Mouse (Mus musculus) T-cell, adult 2 months (primary cell): ENCODE measurements around the gene Marcks.
"Not testable (repeated sequence)": the region's sequence is repeated elsewhere in the genome, so short reads cannot be mapped to it uniquely, and the experiment has no call there.

ENCODE experiments used
- DNase-seq: peaks from one replicate; pipeline ENCODE4 v3.0.0; 2022; ENCODE audit warnings: low spot score

Marcks gene

DNA sequence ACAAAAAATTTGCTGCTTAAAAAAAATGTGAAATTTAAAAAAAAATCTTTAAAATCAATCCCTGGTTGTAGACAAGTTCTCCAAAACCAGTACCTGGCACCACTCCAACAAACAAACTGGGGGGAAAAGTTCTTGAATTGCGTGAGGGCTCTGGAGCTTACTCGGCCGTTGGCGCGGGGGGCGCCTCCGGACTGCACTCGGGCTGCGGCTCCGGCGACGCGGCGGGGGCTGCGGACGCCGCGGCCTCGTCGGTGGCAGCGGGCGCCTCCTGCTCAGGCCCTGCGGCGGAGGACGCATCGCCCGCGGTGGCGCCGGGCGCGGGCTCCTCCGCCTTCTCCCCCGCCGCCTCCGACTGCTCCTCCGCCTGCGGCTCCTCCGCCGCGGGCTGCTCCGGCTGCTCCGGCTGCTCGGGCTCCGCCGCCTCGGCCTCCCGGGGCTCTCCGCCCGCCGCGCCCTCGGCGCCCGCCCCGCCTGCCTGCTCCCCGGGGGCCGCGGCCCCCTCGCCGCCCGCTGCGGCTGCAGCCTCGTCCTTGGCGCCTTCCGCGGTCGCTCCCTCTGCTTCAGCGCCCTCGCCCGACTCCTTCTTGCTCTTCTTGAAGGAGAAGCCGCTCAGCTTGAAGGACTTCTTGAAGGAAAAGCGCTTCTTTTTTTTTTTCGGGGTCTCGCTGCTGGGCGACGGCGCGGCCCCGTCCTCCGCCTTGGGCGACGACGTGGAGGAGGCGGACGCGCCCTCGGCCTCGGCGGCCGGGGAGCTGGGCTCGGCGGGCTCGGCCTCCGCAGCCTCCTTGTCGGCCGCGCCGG, 2.6 kb downstream of the Marcks start:
- peak; percentile 41 for DNase-seq

DNA sequence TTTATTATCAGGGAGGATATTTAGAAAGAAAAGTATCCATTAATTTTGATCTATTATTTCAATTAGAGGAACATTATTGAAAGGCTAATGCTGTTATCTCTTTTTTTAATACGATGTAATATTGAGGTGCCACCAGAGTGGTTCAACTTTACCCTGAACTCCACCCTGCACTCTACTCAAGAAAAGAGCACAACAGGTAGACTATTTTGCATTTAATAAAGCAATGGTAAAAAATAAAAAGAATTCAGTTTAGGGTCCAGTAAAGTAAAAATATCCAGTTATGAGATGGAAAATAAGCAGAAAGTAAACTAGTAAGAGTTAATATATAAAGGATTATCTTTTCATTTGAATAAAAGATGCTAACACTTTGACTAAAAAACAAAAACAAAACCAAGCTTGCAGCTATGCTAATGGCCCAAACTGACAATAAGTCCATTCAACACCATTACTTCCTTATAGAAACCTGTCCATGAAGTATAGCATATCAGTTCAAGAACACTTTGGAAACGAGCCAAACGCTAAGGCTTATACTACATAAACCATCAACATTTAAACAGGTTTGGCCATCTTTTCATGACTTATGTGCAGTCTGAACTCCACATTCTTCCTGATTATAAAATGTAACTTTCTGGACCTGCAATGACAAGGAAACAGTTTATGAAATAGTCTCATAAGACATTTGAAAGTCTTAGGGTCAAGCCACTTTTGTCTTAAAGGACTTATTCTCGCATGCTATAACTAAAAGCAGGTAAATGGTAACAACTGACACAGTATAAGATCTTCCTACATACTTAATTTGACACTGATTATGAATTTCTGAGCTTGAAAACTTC, 4.6 kb downstream of the Marcks start:
- no peak for DNase-seq

DNA sequence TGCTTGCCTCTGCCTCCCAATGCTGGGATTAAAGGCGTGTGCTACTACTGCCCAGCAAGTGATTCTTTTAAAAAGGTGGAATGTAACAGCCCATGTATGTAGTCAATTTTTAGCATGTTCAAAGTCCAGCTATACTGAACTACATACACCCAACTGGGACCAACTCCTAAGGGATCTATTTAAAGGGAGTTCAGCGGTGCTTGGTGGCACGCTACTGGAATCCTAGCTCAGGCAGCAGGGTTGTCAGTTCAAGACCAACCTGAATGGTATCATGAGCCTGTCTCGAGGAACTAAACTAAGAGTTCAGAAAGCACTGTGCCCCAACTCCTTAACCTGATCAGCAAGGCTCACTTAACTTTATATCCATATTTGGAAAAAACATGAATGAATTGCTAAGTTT, 6.0 kb downstream of the Marcks start:
- DNase-seq: no peak

DNA sequence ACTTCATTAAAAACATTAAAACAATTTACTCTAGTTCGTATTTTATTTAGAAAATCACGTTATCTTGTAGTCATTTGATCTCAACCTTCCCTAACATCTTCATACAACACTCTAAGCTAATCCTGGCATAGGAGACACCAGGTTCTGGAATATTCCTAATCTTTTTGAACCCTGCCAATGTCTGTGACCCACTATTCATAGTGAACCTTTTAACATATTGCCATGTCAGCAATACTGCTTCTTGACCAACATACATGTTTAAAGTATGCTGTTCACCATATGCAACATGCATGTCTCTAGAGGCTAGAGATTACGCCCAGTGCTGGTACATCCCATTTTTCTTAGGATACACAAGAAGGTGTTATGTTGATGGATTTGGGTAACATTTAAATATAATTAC, 9.1 kb downstream of the Marcks start:
- no peak for DNase-seq

DNA sequence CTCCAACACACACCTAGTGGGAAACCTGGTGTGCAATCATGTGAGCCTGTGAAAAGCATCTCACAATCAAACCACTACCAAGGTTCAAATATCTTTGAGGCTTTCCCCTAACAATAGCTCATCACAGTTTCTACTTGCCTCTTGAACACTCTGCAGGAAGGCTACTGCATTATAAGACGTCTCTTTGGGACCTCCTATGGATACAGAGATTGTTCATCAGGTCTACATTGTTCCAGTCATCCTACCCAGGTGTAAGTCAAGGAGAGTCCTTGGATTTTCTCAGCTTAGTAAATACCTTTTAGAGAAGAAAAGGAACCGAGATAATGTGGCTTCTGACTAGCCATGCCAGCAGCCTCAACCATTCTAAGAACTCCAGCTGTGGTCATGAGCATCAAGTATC, 23.4 kb downstream of the Marcks start:
- DNase-seq: no peak

DNA sequence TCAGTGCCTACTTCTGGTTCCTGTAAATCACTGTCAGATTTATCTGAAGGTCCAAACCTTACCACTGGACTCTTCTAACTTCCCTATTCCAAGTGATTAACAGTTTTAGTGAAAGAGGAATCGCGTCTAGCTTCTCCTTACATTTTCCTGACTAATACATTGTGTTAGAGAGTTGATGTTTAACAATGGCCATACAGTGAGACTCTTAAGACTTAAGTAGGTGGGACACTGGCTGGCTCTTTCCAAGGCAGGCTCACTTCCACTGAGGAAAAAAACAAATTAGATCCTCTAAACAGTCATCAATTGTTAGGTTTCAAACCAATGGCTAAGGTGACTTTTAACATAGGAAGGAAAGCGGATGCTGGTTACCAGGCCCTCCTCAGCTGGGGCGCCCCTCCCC, 25.9 kb downstream of the Marcks start:
- no peak for DNase-seq

DNA sequence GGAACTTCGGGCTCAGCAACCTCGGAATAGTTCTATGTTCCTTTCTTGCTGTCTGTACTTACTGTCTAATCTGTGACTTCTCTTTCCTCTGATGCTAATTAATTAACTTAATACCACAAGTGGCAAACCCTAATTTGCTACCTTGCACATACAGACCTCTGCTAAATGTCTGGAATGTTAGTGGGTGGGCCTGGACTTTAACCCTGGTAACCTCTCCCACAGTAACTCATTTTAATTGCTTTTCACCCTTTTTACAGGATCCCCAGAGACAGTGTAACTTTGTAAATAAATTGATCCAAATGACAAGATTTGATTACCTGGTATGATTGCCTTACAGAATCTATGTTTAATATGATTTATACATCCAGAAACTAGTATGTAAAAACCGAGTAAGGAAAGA, 26.4 kb downstream of the Marcks start:
- no peak for DNase-seq

DNA sequence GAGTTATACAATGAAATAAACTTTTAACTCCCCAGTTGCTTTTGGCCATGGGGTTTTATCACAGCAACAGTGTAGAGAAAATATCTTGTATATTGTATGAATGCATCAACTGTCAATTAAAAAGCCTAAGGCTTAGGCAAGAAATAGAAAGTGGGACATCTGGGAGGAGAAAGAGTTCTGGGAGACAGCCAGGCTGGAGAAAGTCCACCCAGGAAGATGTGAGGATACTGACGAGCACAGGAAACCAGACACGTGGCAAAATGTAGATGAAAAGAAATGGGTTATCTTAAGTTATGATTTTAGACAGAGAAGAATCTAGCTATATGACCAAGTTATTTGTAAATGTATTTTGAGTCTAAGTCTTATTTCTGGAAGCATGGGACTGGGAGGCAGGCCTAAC, 27.3 kb downstream of the Marcks start:
- no peak for DNase-seq

DNA sequence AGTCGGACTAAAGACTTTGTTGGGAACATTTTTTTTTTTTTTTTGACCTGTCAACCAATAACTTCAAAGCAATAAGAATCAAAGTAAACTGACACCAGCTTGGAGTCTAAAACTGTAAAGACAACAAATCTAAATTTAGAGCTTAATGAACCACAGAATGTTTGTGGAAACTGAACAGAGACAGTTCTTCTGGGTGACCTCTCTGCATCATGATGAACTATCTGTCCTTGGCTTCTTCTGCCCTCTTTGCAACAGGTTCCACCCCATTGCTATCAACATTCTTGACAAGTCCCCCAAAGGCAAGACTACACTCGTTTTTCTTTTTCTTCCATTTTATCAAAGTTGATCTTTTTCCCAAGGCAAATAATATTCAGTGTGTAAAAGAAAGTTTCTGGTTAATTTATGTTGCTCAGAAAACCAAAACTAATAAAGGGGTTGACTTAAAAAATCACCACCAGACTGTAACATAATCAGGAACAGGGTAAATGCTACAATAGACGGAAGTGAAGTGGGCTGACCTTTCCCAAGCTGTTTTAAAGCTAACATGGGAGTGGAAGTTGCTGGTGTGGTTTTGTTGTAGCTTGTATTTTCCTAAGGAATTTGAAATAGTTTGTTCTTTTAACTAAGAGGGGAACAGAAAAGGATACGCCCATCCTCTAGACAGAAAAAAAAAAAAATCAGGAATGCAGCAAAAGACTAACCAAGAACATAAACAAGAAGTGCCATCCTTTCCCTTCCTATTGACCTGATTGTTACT, 31.7 kb downstream of the Marcks start:
- no peak for DNase-seq

DNA sequence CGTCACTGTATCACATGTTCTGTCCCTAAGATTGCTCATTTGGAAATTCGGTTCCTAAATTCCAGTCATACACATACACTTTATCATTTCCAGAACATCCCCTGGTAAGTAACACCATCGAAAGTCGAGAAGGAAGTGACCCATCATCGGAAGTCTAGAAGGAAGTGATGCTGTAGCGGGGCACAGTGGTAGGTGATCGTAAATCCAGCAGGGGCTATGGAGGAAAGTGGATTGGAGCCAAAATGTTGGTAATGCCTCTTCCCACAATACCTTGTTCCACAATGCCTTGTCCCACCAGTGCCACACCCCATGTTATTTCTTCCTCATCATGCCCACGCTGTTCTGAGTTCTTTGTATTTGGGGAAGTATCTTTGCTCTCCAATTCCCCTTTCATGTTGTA, 32.4 kb downstream of the Marcks start:
- no peak for DNase-seq

DNA sequence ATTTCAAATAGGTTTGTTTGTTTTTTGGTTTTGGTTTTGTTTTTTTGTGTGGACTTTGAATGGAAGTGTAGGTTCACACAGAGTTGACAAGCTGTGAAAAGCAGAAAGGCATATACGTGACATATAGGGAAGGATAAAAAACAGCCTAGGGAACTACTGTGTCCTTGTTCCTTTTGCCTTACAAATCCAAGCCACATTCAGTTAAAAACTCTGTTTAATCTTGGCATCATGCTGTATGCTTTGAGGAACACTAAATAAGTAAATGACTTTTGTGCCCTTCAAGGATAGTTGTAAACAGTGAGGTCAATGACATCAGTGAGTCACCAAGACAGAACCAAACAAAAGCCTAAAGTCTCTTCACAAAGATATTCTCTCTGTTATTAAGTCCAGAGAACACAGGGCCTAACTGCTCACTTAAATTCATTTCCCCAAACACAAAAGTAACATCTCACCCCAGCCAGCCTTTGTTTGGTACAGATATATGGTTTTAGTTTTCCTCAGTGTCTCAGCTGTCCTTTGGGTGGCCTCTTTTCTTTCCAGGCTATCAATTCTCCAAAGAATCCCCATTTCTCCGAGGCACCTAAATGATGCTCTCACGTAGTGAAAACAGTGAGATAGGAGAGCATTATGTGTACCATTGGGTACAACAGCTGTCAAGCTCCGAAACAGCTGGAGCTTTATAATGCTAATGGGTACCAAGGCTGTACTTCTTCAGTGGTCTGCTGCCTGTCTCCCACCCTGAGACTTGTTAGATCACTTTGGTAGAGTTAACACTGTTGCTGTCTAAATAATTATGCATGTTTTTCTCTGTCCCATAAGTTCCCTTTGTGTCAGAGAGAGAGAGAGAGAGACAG, 36.3 kb downstream of the Marcks start:
- no peak for DNase-seq

DNA sequence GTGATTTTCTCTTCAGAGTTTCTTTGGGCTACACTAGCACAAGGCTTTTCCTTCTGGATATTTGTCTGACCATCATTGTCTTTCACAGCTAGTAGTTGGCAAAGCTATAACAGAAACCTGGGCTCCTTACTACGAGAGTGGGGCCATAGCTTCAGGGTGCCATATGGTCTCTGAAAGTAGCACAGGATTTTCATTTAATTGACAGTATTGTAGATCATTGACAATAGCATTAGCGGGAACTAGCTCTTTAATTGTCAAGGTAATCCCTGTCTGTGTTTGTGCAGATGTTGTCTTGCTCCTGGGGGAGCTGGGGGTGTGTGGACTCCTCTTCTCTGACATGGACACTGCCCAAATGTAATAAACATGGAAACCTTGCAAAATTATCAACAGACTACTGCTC, 37.0 kb downstream of the Marcks start:
- no peak for DNase-seq

DNA sequence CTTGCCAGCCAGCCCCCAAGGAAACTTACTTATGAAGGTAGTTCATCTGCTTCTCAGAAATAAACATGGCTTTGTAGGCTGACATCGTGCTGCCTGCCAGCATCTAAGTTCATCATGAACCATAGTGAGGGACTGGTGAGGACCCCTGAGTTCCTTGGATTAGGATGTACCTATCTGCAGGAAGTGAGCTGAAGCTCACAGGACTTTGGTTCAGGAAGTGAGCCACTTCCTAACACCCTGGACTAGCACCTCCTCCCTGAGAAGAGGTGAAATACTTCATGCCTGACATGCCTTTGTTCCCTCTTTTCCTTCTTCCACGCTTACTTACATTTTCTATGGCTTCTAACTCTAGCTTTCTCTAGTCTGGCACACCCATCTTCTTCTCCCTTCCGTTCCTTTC, 42.2 kb downstream of the Marcks start:
- no peak for DNase-seq

DNA sequence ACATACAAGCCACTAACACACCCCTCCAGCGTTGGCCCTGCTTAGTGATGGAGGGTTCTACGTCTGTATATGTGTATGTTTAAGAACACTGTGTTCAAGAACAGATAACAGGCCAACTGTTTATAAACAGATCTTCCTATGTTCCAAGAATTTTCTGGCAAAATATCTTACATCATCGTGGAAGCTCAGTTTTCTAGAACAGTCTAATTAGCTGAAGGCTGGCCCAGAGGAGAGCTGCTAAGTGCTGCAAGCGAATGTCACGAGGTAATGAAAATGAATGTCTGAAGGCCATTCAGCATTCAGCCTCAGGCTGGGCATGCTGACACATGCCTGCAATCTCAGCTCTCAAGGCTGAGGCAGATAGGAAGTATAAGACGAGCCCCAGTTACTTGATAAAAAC, 42.9 kb downstream of the Marcks start:
- DNase-seq: no peak

DNA sequence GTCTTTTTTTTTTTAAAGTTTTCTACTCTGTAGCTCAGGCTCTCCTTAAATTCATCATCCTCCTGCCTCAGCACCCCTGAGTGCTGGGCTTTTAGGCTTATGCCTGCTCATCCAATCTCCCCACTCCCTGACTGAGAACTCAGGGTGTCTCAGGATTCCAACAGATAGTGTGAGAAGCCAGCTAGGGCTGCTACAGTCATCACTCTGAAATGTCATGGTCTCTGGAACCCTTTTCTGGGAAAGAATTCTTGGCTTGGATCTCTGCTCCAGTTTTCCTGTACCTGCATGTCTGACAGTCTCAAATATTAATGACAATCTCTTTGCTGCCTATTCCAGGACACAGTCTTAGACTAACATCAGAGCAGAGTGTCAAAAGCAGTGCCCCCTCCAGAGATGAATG, 45.4 kb downstream of the Marcks start:
- DNase-seq: no peak

DNA sequence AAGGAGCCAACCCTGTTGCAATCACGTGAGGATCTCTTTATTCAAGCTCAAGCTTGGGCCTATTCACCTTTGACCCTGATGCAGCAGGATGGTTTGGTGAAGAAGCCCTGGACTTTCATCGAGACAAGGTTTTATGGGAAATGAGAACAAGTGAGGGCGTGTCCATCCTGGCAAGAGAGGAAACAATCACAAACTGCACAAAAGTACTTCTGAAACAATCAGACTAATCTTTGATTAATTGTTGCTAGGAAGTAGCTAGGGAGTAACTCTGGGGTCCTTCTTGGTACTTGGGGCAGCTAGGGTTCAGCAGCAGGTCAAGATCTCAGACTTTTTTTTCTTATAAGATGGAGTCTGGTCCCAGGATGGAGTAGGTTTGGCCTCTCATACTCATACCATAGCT, 48.3 kb downstream of the Marcks start:
- no peak for DNase-seq

DNA sequence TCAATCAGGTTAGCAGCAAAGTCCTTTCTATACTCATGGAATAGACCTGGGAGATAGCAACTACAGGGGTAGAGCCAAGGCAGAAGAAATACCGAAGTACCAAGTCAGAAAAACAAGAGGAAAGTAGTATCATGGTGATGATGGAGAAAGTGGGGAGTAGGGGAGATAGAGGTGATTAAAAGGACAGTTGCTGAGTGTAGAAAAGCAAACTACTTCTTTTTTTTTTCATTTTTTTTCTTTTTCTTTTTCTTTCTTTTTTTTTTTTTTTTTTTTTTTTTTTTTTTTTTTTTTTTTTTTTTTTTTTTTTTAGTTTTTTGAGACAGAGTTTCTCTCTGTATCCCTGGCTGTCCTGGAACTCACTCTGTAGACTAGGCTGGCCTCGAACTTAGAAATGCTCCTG, 54.6 kb downstream of the Marcks start:
- not testable (repeated sequence) for DNase-seq
